Mouse (Mus musculus) forebrain, postnatal 0 days (tissue): ENCODE results near the gene E130208F15Rik. TPM values are rescaled to one million over a fixed set of nuclear protein-coding genes. Genes with fewer than 3 reads are reported as not detected.

Experiments
- ATAC-seq: fragments of 200-750 bp; cut with Nextera tagmentation; 2 replicates; pipeline ENCODE4 v1.8.0; 2017; ENCODE audit warnings: mild to moderate bottlenecking, moderate library complexity
- DNase-seq: peaks from one replicate; pipeline ENCODE4 v3.0.0-alpha.2; 2015
- H3K27ac ChIP-seq: fragments of 300-500 bp; sonication (generic); 2 replicates; pipeline ENCODE4 v1.5.1; 2014; ENCODE audit warnings: low read depth, mild to moderate bottlenecking, antibody characterized with exemption, low read length, moderate library complexity, mixed read lengths
- H3K27me3 ChIP-seq: fragments of 300-500 bp; sonication (generic); 2 replicates; pipeline ENCODE4 v1.6.1; 2014; ENCODE audit warnings: mild to moderate bottlenecking, low read length, mixed read lengths; ENCODE audit not compliant: insufficient read depth
- H3K36me3 ChIP-seq: fragments of 300-500 bp; sonication (generic); 2 replicates; pipeline ENCODE4 v1.6.1; 2014; ENCODE audit warnings: mild to moderate bottlenecking, moderate library complexity; ENCODE audit not compliant: insufficient read depth
- H3K4me1 ChIP-seq: fragments of 300-500 bp; sonication (generic); 2 replicates; pipeline ENCODE4 v1.6.1; 2014; ENCODE audit warnings: antibody characterized with exemption; ENCODE audit not compliant: insufficient read depth
- H3K4me2 ChIP-seq: fragments of 300-500 bp; sonication (generic); 2 replicates; pipeline ENCODE4 v1.6.1; 2014; ENCODE audit warnings: low read depth, mild to moderate bottlenecking, moderate library complexity
- H3K4me3 ChIP-seq: fragments of 300-500 bp; sonication (generic); 2 replicates; pipeline ENCODE4 v1.5.1; 2014; ENCODE audit warnings: low read depth, low read length, mixed read lengths
- H3K9ac ChIP-seq: fragments of 300-500 bp; sonication (generic); 2 replicates; pipeline ENCODE4 v1.6.1; 2014; ENCODE audit warnings: mild to moderate bottlenecking
- H3K9me3 ChIP-seq: fragments of 300-500 bp; sonication (generic); 2 replicates; pipeline ENCODE4 v1.6.1; 2016; ENCODE audit warnings: low read length
- CTCF ChIP-seq: sonication (generic); IDR thresholded peaks from 2 replicates; pipeline ENCODE4 v1.5.1; 2016; ENCODE audit warnings: antibody characterized with exemption, control low read depth, low read depth
- WGBS: fragments of 180-500 bp; shearing (Covaris S2); extraction: QIAGEN DNeasy Blood & Tissue Kit; methylation state at CpG from one replicate; pipeline ENCODE4 v1.1.7; 2014; 5-methylcytosine and 5-hydroxymethylcytosine counted together
- polyA plus RNA-seq: library from polyadenylated mRNA; unstranded; fragments of >200 nt; fragmentation: Nextera tagmentation; extraction: Ambion mirVana; gene quantifications from 2 replicates; pipeline ENCODE4 v1.2.1, GENCODE M21; 2015
- total RNA-seq: library from RNA; depleted of rRNA; stranded (reverse); fragments of >200 nt; gene quantifications from 2 replicates; pipeline ENCODE4 v1.2.3, GENCODE M21; 2014

Gene E130208F15Rik
- total and polyA plus RNA-seq, 2 experiments from 2014 or later = 0.31 to 0.52 TPM

- H3K27me3 ChIP-seq = peaks cover 3% of the 10 kb centered on the region; the same call in 1 of the 2 replicates
- H3K9me3 ChIP-seq = no peaks in the 10 kb centered on the region
- DNase-seq (peak; percentile 87), ATAC-seq (peak; percentile 86)
- peak overlapping the region; percentile 47 for H3K4me2 ChIP-seq
- 0 out of 2 replicates have a peak, but pooled peaks cover 4% of the 10 kb centered on the region for H3K4me1 ChIP-seq
- H3K27ac ChIP-seq = no peak overlapping the region
- TF ChIP-seq CTCF = peak; percentile 91
- peak overlapping the region; percentile 18; the same call in 1 of the 2 replicates for H3K4me3 ChIP-seq
- 3% methylated on average over 30 of the region's 30 CpGs for WGBS
- 0 out of 2 replicates have a peak, but pooled peaks cover 2% of the 10 kb centered on the region for H3K36me3 ChIP-seq
- H3K9ac ChIP-seq = no peak overlapping the region
These were observed 26.3 kb downstream of the E130208F15Rik start for GRCm38 (mm10) chr7:30347828-30348227.

- Histone ChIP-seq H3K36me3 (peaks cover 24% of the 10 kb centered on the region), H3K4me1 (no peaks in the 10 kb centered on the region), H3K4me3 (no peak overlapping the region), H3K9ac (no peak overlapping the region), H3K4me2 (no peak overlapping the region), H3K9me3 (no peaks in the 10 kb centered on the region), H3K27me3 (no peaks in the 10 kb centered on the region; the same call in 1 of the 2 replicates), H3K27ac (peak overlapping the region; percentile 54; the same call in 1 of the 2 replicates)
- DNase-seq (peak; percentile 84), ATAC-seq (peak; percentile 89)
- peak; percentile 84 for TF ChIP-seq CTCF
- 15% methylated on average over 6 of the region's 6 CpGs for WGBS
These were observed 31.8 kb downstream of the E130208F15Rik start for GRCm38 (mm10) chr7:30353279-30353822.

- Histone ChIP-seq H3K9ac (no peak overlapping the region), H3K9me3 (no peaks in the 10 kb centered on the region), H3K4me2 (no peak overlapping the region), H3K4me1 (no peaks in the 10 kb centered on the region), H3K27me3 (no peaks in the 10 kb centered on the region; the same call in 1 of the 2 replicates), H3K27ac (peak overlapping the region; percentile 54; the same call in 1 of the 2 replicates), H3K4me3 (no peak overlapping the region), H3K36me3 (peaks cover 30% of the 10 kb centered on the region)
- no peak for TF ChIP-seq CTCF
- WGBS = 77% methylated on average over 4 of the region's 4 CpGs
- DNase-seq (no peak), ATAC-seq (no peak)
These were observed 32.5 kb downstream of the E130208F15Rik start for GRCm38 (mm10) chr7:30354059-30354458.

- H3K4me2 ChIP-seq = no peak overlapping the region
- H3K4me1 ChIP-seq = peaks cover 15% of the 10 kb centered on the region
- H3K27ac ChIP-seq = no peak overlapping the region
- ATAC-seq (no peak), DNase-seq (no peak)
- TF ChIP-seq CTCF = no peak
- H3K4me3 ChIP-seq = no peak overlapping the region
- 80% methylated on average over 7 of the region's 7 CpGs for WGBS
- no peaks in the 10 kb centered on the region for H3K9me3 ChIP-seq
- H3K36me3 ChIP-seq = peaks cover 34% of the 10 kb centered on the region
- no peaks in the 10 kb centered on the region for H3K27me3 ChIP-seq
- H3K9ac ChIP-seq = no peak overlapping the region
These were observed 37.0 kb downstream of the E130208F15Rik start for GRCm38 (mm10) chr7:30358378-30359186.

- no peaks in the 10 kb centered on the region for H3K9me3 ChIP-seq
- H3K4me2 ChIP-seq = no peak overlapping the region
- no peak overlapping the region for H3K9ac ChIP-seq
- no peaks in the 10 kb centered on the region for H3K27me3 ChIP-seq
- H3K4me1 ChIP-seq = peaks cover 19% of the 10 kb centered on the region
- no peak for ATAC-seq
- no peak overlapping the region for H3K27ac ChIP-seq
- H3K4me3 ChIP-seq = no peak overlapping the region
- 90% methylated on average over 31 of the region's 31 CpGs for WGBS
- no peak for DNase-seq
- TF ChIP-seq CTCF = no peak
- H3K36me3 ChIP-seq = peaks cover 29% of the 10 kb centered on the region
These were observed 37.8 kb downstream of the E130208F15Rik start for GRCm38 (mm10) chr7:30359276-30359865.

- Histone ChIP-seq H3K4me3 (no peak overlapping the region), H3K4me2 (no peak overlapping the region), H3K4me1 (peaks cover 19% of the 10 kb centered on the region), H3K9ac (no peak overlapping the region), H3K27me3 (no peaks in the 10 kb centered on the region), H3K27ac (no peak overlapping the region), H3K9me3 (no peaks in the 10 kb centered on the region), H3K36me3 (peaks cover 22% of the 10 kb centered on the region)
- 93% methylated on average over 17 of the region's 17 CpGs for WGBS
- no peak for ATAC-seq
- TF ChIP-seq CTCF = no peak
- DNase-seq = no peak
These were observed 38.5 kb downstream of the E130208F15Rik start for GRCm38 (mm10) chr7:30360028-30360427.
